9 mouse cellular contexts compared by ENCODE assay signal in the genomic region with DNA sequence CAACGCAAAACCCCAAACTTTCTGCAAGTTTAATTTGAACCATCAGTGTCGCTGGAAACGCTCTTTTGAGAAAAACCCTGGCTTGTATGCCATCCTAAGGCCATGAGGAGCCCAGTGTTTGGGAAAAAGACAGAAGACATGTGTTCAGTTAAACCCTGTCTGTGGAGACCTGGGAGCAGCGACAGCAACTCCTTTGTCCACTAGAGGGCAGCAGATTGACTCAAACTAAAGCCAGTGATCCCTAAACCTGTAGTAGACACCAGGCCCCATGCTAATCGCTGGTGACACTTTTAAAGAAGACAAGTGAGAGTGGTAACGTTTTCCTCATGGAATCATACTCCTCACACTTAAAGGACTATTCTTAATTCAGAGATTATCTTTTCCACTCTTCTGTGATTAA.
DNase-seq lines count a peak whose midpoint lies in the region; ATAC-seq lines count a peak whose summit lies in the region.
"Had no signal": no experiment of that assay in that cellular context is flagged by ENCODE, and none has a peak within 500 bp of the region (broad histone marks: within the 10 kb centered on the region; RNA-seq: fewer than 3 reads in every experiment).

No protein-coding gene starts in this region.

- H3K4me1 ChIP-seq in limb, embryonic 13.5 days, result no peaks in the 10 kb centered on the region

- peak; percentile 59 to 61 for DNase-seq in B cell, adult 2 months
- peak; percentile 28 for DNase-seq in WW6 (ENCODE audit: low read depth, low spot score)
- DNase-seq in cerebellum, postnatal 14 days, result peak; percentile 77 to 78
- peak; percentile 52 to 68 for DNase-seq in frontal cortex, postnatal 36 days (ENCODE audit: low spot score in 2 of 2)
- peak; percentile 24 for DNase-seq in kidney, adult 11 months
- peak; percentile 79 for DNase-seq in naive thymus-derived CD4-positive, alpha-beta T cell, adult 2 months (ENCODE audit: low read depth)
- peak; percentile 83 for DNase-seq in splenic B cell, adult 2 months (ENCODE audit: low read depth, low spot score)

- H3K27ac ChIP-seq in limb, embryonic 13.5 days, result no peak overlapping the region

- 34% methylated on average over 6 of the region's 6 CpGs for WGBS in limb, embryonic 13.5 days

- no peaks in the 10 kb centered on the region for H3K27me3 ChIP-seq in limb, embryonic 13.5 days
- H3K27me3 ChIP-seq in splenic B cell, adult 2 months (ENCODE audit: control insufficient read depth, insufficient read depth, low read length, poor library complexity, severe bottlenecking), result no peaks in the 10 kb centered on the region

- no peaks in the 10 kb centered on the region for H3K9me3 ChIP-seq in limb, embryonic 13.5 days

- no peak overlapping the region for H3K9ac ChIP-seq in limb, embryonic 13.5 days

- no peak overlapping the region for H3K4me2 ChIP-seq in limb, embryonic 13.5 days (replicated peaks)

- no peak overlapping the region for H3K4me3 ChIP-seq in limb, embryonic 13.5 days
- H3K4me3 ChIP-seq: myocyte had no signal

- no peaks in the 10 kb centered on the region for H3K36me3 ChIP-seq in limb, embryonic 13.5 days
- no peaks in the 10 kb centered on the region for H3K36me3 ChIP-seq in splenic B cell, adult 2 months (ENCODE audit: control insufficient read depth, insufficient read depth, low read length, poor library complexity, severe bottlenecking)

- peak; percentile 54; the same call in 1 of the 2 replicates for ATAC-seq in limb, embryonic 13.5 days (ENCODE audit: low FRiP score, low read depth)

Comparison
In these comparisons a context has a peak if more than half of its experiments do, and no peak if none do; other contexts are left out.
1. DNase-seq: peak in every context shown above with its lines; median percentile 83 in splenic B cell, adult 2 months; 79 in naive thymus-derived CD4-positive, alpha-beta T cell, adult 2 months; 78 in cerebellum, postnatal 14 days; 60 in B cell, adult 2 months; 60 in frontal cortex, postnatal 36 days; 28 in WW6; 24 in kidney, adult 11 months.